Mouse (Mus musculus) retina, adult 2 months (tissue): ENCODE results near the gene Bysl.
"Not testable (repeated sequence)": the region's sequence is repeated elsewhere in the genome, so short reads cannot be mapped to it uniquely, and the experiment has no call there.

Source experiments
- DNase-seq: peaks from one replicate; pipeline ENCODE4 v3.0.0-alpha.2; 2012; ENCODE audit warnings: low read depth, low spot score

The Bysl gene

GRCm38 (mm10) chr17:47618556-47619311 lies 7.4 kb upstream of the Bysl start:
- no peak for DNase-seq

- DNase-seq: no peak
Measured at GRCm38 (mm10) chr17:47617605-47618307, 6.5 kb upstream of the Bysl start.

GRCm38 (mm10) chr17:47616652-47617051 lies 5.4 kb upstream of the Bysl start:
- no peak for DNase-seq

- no peak for DNase-seq
Measured at GRCm38 (mm10) chr17:47616119-47616518, 4.8 kb upstream of the Bysl start.

- DNase-seq: no peak
Measured at GRCm38 (mm10) chr17:47614018-47614417, 2.7 kb upstream of the Bysl start.

- no peak for DNase-seq
Measured at GRCm38 (mm10) chr17:47611661-47611982, 330 bp upstream of the Bysl start.

- DNase-seq: no peak
Measured at GRCm38 (mm10) chr17:47609182-47609581, 2.1 kb downstream of the Bysl start.

- DNase-seq: no peak
Measured at GRCm38 (mm10) chr17:47606220-47606619, 5.1 kb downstream of the Bysl start.

GRCm38 (mm10) chr17:47602289-47602688 lies 9.0 kb downstream of the Bysl start:
- no peak for DNase-seq

GRCm38 (mm10) chr17:47601389-47601755 lies 9.9 kb downstream of the Bysl start:
- no peak for DNase-seq

GRCm38 (mm10) chr17:47600601-47601388 lies 10.5 kb downstream of the Bysl start:
- no peak for DNase-seq

GRCm38 (mm10) chr17:47599511-47600297 lies 11.6 kb downstream of the Bysl start:
- DNase-seq: no peak

GRCm38 (mm10) chr17:47598580-47599304 lies 12.6 kb downstream of the Bysl start:
- not testable (repeated sequence) for DNase-seq

- DNase-seq: no peak
Measured at GRCm38 (mm10) chr17:47597838-47598579, 13.3 kb downstream of the Bysl start.

GRCm38 (mm10) chr17:47597261-47597660 lies 14.0 kb downstream of the Bysl start:
- DNase-seq: no peak

GRCm38 (mm10) chr17:47596839-47597164 lies 14.5 kb downstream of the Bysl start:
- no peak for DNase-seq

- DNase-seq: no peak
Measured at GRCm38 (mm10) chr17:47596162-47596838, 15.0 kb downstream of the Bysl start.

- no peak for DNase-seq
Measured at GRCm38 (mm10) chr17:47595248-47596161, 15.8 kb downstream of the Bysl start.

- DNase-seq: no peak
Measured at GRCm38 (mm10) chr17:47594969-47595247, 16.4 kb downstream of the Bysl start.
